Mouse (Mus musculus): ENCODE results near the gene Krt15. TPM values are rescaled to one million over a fixed set of nuclear protein-coding genes. Genes with fewer than 3 reads are reported as not detected.

Gene Krt15
- polyA plus RNA-seq, 1 experiment from 2014 or later: 8.4 TPM

- Histone ChIP-seq H3K4me1 (peaks cover 28% of the 10 kb centered on the region), H3K9me3 (replicated peaks) (no peaks in the 10 kb centered on the region), H3K27ac (no peak overlapping the region), H3K36me3 (no peaks in the 10 kb centered on the region), H3K4me3 (no peak overlapping the region), H3K27me3 (ENCODE audit: low read depth, poor library complexity, severe bottlenecking) (peaks cover 40% of the 10 kb centered on the region)
- no peak for DNase-seq (ENCODE audit: low spot score)
- WGBS: 44% methylated on average over 5 of the region's 5 CpGs
Observed at GRCm38 (mm10) chr11:100147566-100148353, 12.0 kb upstream of the Krt15 start.

GRCm38 (mm10) chr11:100145858-100146560 is 10.3 kb upstream of the Krt15 start:
- H3K36me3 ChIP-seq: no peaks in the 10 kb centered on the region
- no peak overlapping the region for H3K27ac ChIP-seq
- WGBS: 2% methylated on average over 13 of the region's 13 CpGs
- peak overlapping the region; percentile 40 for H3K4me3 ChIP-seq
- peaks cover 29% of the 10 kb centered on the region for H3K4me1 ChIP-seq
- DNase-seq (ENCODE audit: low spot score): peak; percentile 37
- H3K9me3 ChIP-seq (replicated peaks): no peaks in the 10 kb centered on the region
- H3K27me3 ChIP-seq (ENCODE audit: low read depth, poor library complexity, severe bottlenecking): peaks cover 40% of the 10 kb centered on the region

- H3K27me3 ChIP-seq (ENCODE audit: low read depth, poor library complexity, severe bottlenecking): peaks cover 40% of the 10 kb centered on the region
- no peaks in the 10 kb centered on the region for H3K36me3 ChIP-seq
- 2% methylated on average over 20 of the region's 20 CpGs for WGBS
- no peak overlapping the region for H3K27ac ChIP-seq
- peak overlapping the region; percentile 40 for H3K4me3 ChIP-seq
- DNase-seq (ENCODE audit: low spot score): peak; percentile 44
- peaks cover 27% of the 10 kb centered on the region for H3K4me1 ChIP-seq
- no peaks in the 10 kb centered on the region for H3K9me3 ChIP-seq (replicated peaks)
Observed at GRCm38 (mm10) chr11:100145104-100145503, 9.4 kb upstream of the Krt15 start.

GRCm38 (mm10) chr11:100140966-100141365 is 5.2 kb upstream of the Krt15 start:
- peaks cover 31% of the 10 kb centered on the region for H3K27me3 ChIP-seq (ENCODE audit: low read depth, poor library complexity, severe bottlenecking)
- H3K4me1 ChIP-seq: peaks cover 47% of the 10 kb centered on the region
- H3K9me3 ChIP-seq (replicated peaks): no peaks in the 10 kb centered on the region
- H3K27ac ChIP-seq: no peak overlapping the region
- no peak overlapping the region for H3K4me3 ChIP-seq
- no peaks in the 10 kb centered on the region for H3K36me3 ChIP-seq
- no peak for DNase-seq (ENCODE audit: low spot score)
- 88% methylated on average over 21 of the region's 21 CpGs for WGBS

GRCm38 (mm10) chr11:100139391-100139790 is 3.7 kb upstream of the Krt15 start:
- WGBS: 76% methylated on average over 2 of the region's 2 CpGs
- Histone ChIP-seq H3K4me3 (no peak overlapping the region), H3K27me3 (ENCODE audit: low read depth, poor library complexity, severe bottlenecking) (peaks cover 15% of the 10 kb centered on the region), H3K27ac (peak overlapping the region; percentile 14; the same call in 1 of the 2 replicates), H3K36me3 (no peaks in the 10 kb centered on the region), H3K9me3 (replicated peaks) (no peaks in the 10 kb centered on the region), H3K4me1 (peaks cover 33% of the 10 kb centered on the region)
- DNase-seq (ENCODE audit: low spot score): no peak

GRCm38 (mm10) chr11:100138809-100139208 is 3.1 kb upstream of the Krt15 start:
- Histone ChIP-seq H3K36me3 (no peaks in the 10 kb centered on the region), H3K9me3 (replicated peaks) (no peaks in the 10 kb centered on the region), H3K4me3 (no peak overlapping the region), H3K4me1 (peaks cover 33% of the 10 kb centered on the region), H3K27ac (peak overlapping the region; percentile 14; the same call in 1 of the 2 replicates), H3K27me3 (ENCODE audit: low read depth, poor library complexity, severe bottlenecking) (peaks cover 10% of the 10 kb centered on the region)
- no peak for DNase-seq (ENCODE audit: low spot score)
- WGBS: 48% methylated on average over 7 of the region's 7 CpGs

GRCm38 (mm10) chr11:100137693-100138092 is 2.0 kb upstream of the Krt15 start:
- no peak overlapping the region for H3K27ac ChIP-seq
- no peak for DNase-seq (ENCODE audit: low spot score)
- H3K4me3 ChIP-seq: no peak overlapping the region
- H3K36me3 ChIP-seq: no peaks in the 10 kb centered on the region
- WGBS: 40% methylated on average over 5 of the region's 5 CpGs
- peaks cover 33% of the 10 kb centered on the region for H3K4me1 ChIP-seq
- no peaks in the 10 kb centered on the region for H3K9me3 ChIP-seq (replicated peaks)
- peaks cover 12% of the 10 kb centered on the region; the same call in 1 of the 2 replicates for H3K27me3 ChIP-seq (ENCODE audit: low read depth, poor library complexity, severe bottlenecking)

GRCm38 (mm10) chr11:100136559-100136958 is 831 bp upstream of the Krt15 start:
- no peak for DNase-seq (ENCODE audit: low spot score)
- no peak overlapping the region for H3K27ac ChIP-seq
- 12% methylated on average over 5 of the region's 5 CpGs for WGBS

GRCm38 (mm10) chr11:100124901-100125300 is 10.8 kb downstream of the Krt15 start:
- WGBS: 82% methylated on average over 7 of the region's 7 CpGs
- Histone ChIP-seq H3K36me3 (no peaks in the 10 kb centered on the region), H3K27me3 (ENCODE audit: low read depth, poor library complexity, severe bottlenecking) (no peaks in the 10 kb centered on the region), H3K4me3 (no peak overlapping the region), H3K27ac (no peak overlapping the region), H3K4me1 (peaks cover 5% of the 10 kb centered on the region; the same call in 1 of the 2 replicates), H3K9me3 (replicated peaks) (no peaks in the 10 kb centered on the region)
- no peak for DNase-seq (ENCODE audit: low spot score)

More at GRCm38 (mm10) chr11:100136559-100136958, 831 bp upstream of the Krt15 start:
- H3K4me1 ChIP-seq: peaks cover 33% of the 10 kb centered on the region
- no peaks in the 10 kb centered on the region for H3K9me3 ChIP-seq (replicated peaks)
- H3K27me3 ChIP-seq (ENCODE audit: low read depth, poor library complexity, severe bottlenecking): peaks cover 15% of the 10 kb centered on the region; the same call in 1 of the 2 replicates
- no peak overlapping the region for H3K4me3 ChIP-seq
- no peaks in the 10 kb centered on the region for H3K36me3 ChIP-seq

- Histone ChIP-seq H3K36me3 (no peaks in the 10 kb centered on the region), H3K27me3 (ENCODE audit: low read depth, poor library complexity, severe bottlenecking) (no peaks in the 10 kb centered on the region), H3K4me1 (peaks cover 5% of the 10 kb centered on the region; the same call in 1 of the 2 replicates), H3K4me3 (no peak within 1 kb of the TSS), H3K27ac (no peak within 1 kb of the TSS), H3K9me3 (replicated peaks) (no peaks in the 10 kb centered on the region)
- 80% methylated on average over 3 of the region's 3 CpGs for WGBS
- DNase-seq (ENCODE audit: low spot score): no peak
Observed at GRCm38 (mm10) chr11:100121466-100121865, 14.3 kb downstream of the Krt15 start, which contains the start of gene Krt13. Krt13 (minus strand) TSS chr11:100121566.

GRCm38 (mm10) chr11:100120331-100120730 is 15.4 kb downstream of the Krt15 start:
- Histone ChIP-seq H3K4me1 (peaks cover 5% of the 10 kb centered on the region; the same call in 1 of the 2 replicates), H3K36me3 (no peaks in the 10 kb centered on the region), H3K27me3 (ENCODE audit: low read depth, poor library complexity, severe bottlenecking) (no peaks in the 10 kb centered on the region), H3K4me3 (no peak overlapping the region), H3K9me3 (replicated peaks) (no peaks in the 10 kb centered on the region), H3K27ac (no peak overlapping the region)
- DNase-seq (ENCODE audit: low spot score): no peak
- WGBS: 84% methylated on average over 5 of the region's 5 CpGs

- whole genome bisulfite sequencing: 87% methylated on average over 2 of the region's 2 CpGs
- DNase-seq (ENCODE audit: low spot score): no peak
- Histone ChIP-seq H3K4me1 (no peaks in the 10 kb centered on the region), H3K27ac (no peak overlapping the region), H3K4me3 (no peak overlapping the region), H3K27me3 (ENCODE audit: low read depth, poor library complexity, severe bottlenecking) (no peaks in the 10 kb centered on the region), H3K36me3 (no peaks in the 10 kb centered on the region), H3K9me3 (replicated peaks) (no peaks in the 10 kb centered on the region)
Observed at GRCm38 (mm10) chr11:100113742-100114029, 22.0 kb downstream of the Krt15 start.

All from limb, embryonic 10.5 days (tissue).